Mouse (Mus musculus) heart, adult 18-20 months (tissue): ENCODE results near the gene Dach1. TPM values are rescaled to one million over a fixed set of nuclear protein-coding genes. Genes with fewer than 3 reads are reported as not detected.

Experiments used
- DNase-seq, 2 experiments: peaks; one replicate each; pipeline ENCODE4 v3.0.0; 2021 to 2022; ENCODE audit warnings: mixed read lengths in 1 of 2
- total RNA-seq, 2 experiments: library from RNA; stranded (reverse); gene quantifications; 2 replicates each; pipeline ENCODE4 v1.2.3; 2021

Dach1 gene
- total RNA-seq, 2 experiments from 2014 or later, result 6.2 to 8.1 TPM

GRCm38 (mm10) chr14:98037175-98037574 lies 132.4 kb downstream of the Dach1 start:
- DNase-seq, result no peak

- peak in 1 of 2 experiments; percentile 19 for DNase-seq
These were observed 134.3 kb downstream of the Dach1 start for GRCm38 (mm10) chr14:98035261-98035660.

GRCm38 (mm10) chr14:98023540-98023939 lies 146.0 kb downstream of the Dach1 start:
- no peak for DNase-seq

GRCm38 (mm10) chr14:98014053-98014452 lies 155.5 kb downstream of the Dach1 start:
- DNase-seq, result no peak

- no peak for DNase-seq
These were observed 161.1 kb downstream of the Dach1 start for GRCm38 (mm10) chr14:98008501-98008900.

GRCm38 (mm10) chr14:98002021-98002680 lies 167.4 kb downstream of the Dach1 start:
- peak in 1 of 2 experiments; percentile 55 for DNase-seq

- DNase-seq, result no peak
These were observed 171.0 kb downstream of the Dach1 start for GRCm38 (mm10) chr14:97998584-97998983.

GRCm38 (mm10) chr14:97983251-97983650 lies 186.3 kb downstream of the Dach1 start:
- DNase-seq, result no peak

GRCm38 (mm10) chr14:97982676-97983075 lies 186.9 kb downstream of the Dach1 start:
- no peak for DNase-seq

- DNase-seq, result no peak
These were observed 188.7 kb downstream of the Dach1 start for GRCm38 (mm10) chr14:97980879-97981278.

GRCm38 (mm10) chr14:97976091-97976490 lies 193.5 kb downstream of the Dach1 start:
- DNase-seq, result no peak

- no peak for DNase-seq
These were observed 194.1 kb downstream of the Dach1 start for GRCm38 (mm10) chr14:97975447-97975846.

- no peak for DNase-seq
These were observed 205.0 kb downstream of the Dach1 start for GRCm38 (mm10) chr14:97964543-97965069.

- no peak for DNase-seq
These were observed 205.9 kb downstream of the Dach1 start for GRCm38 (mm10) chr14:97963624-97964023.

GRCm38 (mm10) chr14:97956356-97956755 lies 213.2 kb downstream of the Dach1 start:
- DNase-seq, result no peak

GRCm38 (mm10) chr14:97945471-97945870 lies 224.1 kb downstream of the Dach1 start:
- no peak for DNase-seq

GRCm38 (mm10) chr14:97944643-97945268 lies 224.8 kb downstream of the Dach1 start:
- no peak for DNase-seq

- no peak for DNase-seq
These were observed 227.2 kb downstream of the Dach1 start for GRCm38 (mm10) chr14:97942361-97942760.

- no peak for DNase-seq
These were observed 272.9 kb downstream of the Dach1 start for GRCm38 (mm10) chr14:97896622-97897021.

- no peak for DNase-seq
These were observed 287.6 kb downstream of the Dach1 start for GRCm38 (mm10) chr14:97881976-97882375.

GRCm38 (mm10) chr14:97871001-97871400 lies 298.6 kb downstream of the Dach1 start:
- DNase-seq, result no peak

GRCm38 (mm10) chr14:97858384-97858783 lies 311.2 kb downstream of the Dach1 start:
- DNase-seq, result no peak

- no peak for DNase-seq
These were observed 312.3 kb downstream of the Dach1 start for GRCm38 (mm10) chr14:97857276-97857675.

- no peak for DNase-seq
These were observed 314.2 kb downstream of the Dach1 start for GRCm38 (mm10) chr14:97855345-97855744.
